Mouse (Mus musculus) heart, postnatal 10 days (tissue): ENCODE measurements at regions not wholly inside any gene's neighbourhood (a gene's known extent, or its start where the extent isn't known, plus 50 kb on each side); places are given as distances from the start of the nearest gene placed in this dataset.

Experiments
- DNase-seq, 2 experiments: peaks; one replicate each; pipeline ENCODE4 v3.0.0; 2021
- intact Hi-C: fragments of 180-260 bp; cut with DNase I; formaldehyde crosslinking; loops from one replicate; pipeline ENCODE4 v1.15.1; 2025

DNA sequence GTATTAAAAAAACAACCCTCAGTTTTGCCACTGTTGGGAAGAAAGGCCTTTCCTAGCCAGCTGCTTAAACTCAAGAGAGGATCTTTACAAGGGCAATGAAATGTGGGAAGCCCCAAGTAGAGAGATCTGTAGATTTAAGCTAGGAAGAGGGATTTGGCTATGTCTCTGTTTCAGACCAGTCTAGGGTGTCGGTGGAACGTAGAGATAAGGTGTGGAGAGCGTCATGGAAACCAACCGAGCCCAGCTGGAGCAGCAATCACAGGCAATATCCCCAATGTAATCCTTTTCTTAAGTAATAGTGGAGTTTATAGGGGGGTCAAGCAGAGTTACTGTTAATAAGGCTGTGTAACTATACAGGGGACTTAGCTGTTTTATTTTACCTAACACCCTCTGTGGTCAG, 204.6 kb upstream of the Mme start:
- intact Hi-C loops: no loop called here
- no peak for DNase-seq

DNA sequence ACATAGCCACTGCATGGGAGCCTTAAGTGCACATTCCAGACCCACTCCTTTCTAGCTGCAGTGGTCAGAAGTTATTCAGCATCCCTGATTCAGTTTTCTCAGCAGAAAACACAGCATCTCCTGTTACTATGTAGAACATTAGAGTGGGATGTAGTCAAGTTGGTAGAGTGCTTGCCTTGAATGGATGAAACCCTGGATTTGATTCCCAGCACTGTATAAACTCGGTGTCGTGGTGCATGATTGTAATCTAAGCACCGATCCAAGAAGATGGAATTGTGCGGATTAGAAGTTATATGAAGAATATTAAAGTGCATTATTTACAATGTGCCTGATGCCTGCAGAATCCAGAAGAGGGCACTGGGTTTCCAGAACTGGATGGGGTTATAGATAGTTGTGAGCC, 170.6 kb upstream of the Mme start:
- DNase-seq: no peak
- intact Hi-C loops: no loop called here

DNA sequence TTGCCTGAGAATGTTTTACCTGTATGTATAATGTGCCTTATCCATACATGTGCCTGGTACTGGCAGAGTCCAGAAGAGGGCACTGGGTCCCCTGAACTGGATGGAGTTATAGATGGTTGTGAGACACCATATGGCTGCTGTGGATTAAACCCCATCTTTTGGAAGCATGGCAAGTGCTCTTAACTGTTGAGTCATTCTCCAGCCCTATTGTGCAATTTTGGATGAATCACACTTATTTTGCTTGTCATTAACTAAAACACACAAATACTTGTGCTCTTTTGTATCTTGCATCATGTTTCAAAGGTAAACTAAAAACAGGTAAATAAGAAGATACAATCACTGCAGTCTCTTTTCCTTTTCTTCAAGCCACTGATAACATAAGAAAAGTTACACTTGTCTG, 168.3 kb upstream of the Mme start:
- intact Hi-C loops: no loop called here
- DNase-seq: no peak

DNA sequence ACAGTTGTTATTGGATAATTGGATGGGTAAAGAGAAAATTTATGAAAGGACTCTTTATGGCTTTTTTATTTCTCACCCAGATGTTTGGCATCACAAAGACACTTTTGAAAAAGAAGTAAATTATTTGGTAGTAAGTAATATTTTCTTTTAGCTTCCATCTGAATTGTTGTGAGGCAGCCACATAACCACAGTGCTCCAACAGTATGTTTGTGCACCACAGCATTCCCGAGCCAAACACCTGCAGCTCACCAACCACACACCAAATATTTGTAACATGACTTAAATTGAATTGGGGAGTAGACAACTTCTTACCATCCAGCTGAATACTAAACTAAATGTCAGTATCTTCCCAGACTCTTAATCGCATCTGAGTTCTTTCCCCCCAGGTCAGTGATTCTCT, 163.2 kb upstream of the Mme start:
- intact Hi-C loops: no loop called here
- DNase-seq: no peak

DNA sequence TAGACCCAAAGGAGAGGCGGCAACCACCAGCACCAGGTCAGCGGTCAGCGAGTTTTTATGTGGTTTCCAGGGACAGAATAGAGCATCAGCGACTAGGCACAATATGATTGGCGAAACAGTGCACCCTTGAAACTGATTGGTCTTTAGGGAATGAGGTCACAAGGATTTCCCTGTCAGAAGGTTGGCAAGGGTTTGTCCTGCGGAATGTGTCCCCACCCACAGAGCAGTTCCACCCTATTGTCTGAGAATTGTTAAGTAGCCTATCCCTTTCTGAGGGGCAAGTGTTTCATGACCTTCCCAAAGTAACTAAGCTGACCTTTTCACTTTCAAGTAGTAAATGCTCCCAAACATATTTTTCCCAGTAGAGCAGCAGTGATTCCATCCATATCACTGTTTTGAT, 159.2 kb upstream of the Mme start:
- DNase-seq: no peak
- intact Hi-C loops: no loop called here

DNA sequence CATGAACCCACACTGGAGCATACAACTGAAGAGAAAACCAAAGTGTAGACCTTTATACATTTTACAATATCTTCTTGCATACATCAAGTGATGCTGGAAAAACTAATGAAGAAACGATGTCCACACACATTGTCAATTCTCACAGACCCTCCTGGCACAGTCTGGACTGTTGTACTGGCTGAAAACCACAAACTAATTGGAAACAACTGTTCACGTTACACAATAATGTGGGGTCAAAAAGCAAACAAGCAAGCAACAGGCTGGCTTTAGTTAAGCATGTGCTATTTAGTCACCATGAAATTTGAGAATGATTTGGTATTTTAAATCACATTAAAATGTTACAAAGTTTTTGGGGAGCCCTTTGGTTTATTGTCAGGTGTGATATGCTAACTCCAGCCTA, 155.9 kb upstream of the Mme start:
- intact Hi-C loops: no loop called here
- no peak for DNase-seq

DNA sequence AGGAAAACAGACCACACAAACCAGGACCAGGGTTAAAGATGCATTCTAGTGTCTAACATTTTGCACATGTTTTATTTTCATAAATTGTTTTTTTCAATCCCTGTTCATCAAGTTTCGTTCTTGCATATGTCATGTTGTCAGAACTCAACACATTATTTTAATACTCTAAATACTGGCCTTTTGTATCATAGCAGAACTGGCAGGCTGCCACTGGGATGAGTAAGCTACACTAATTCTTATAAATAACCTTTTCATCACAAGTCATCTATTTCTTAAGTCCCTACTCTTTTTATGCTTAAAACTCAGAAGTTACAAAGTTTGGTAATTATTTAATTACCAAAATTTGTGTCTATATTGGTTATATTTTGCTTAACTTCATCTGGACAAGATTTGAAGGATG, 148.4 kb upstream of the Mme start:
- DNase-seq: peak in 1 of 2 experiments; percentile 9
- intact Hi-C loops: no loop called here

DNA sequence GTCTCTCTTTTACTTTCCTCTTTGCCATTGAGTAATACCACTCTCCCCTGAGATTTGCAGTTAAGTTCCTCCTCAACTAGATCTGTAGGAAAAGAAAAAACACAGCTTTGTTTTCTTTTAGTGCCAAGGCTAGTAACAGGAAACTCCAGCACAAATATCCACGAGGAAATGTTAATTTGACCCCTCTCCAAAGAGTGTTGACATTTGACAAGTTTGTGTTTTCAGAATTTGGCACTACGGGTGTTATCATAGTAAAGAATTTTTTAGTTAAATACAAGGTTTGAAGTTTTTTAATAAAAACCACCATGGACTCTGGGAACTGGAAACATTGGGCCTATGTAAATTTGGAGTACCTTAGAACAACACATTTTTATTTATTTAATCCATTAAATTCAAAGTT, 126.1 kb upstream of the Mme start:
- no peak for DNase-seq
- intact Hi-C loops: no loop called here

DNA sequence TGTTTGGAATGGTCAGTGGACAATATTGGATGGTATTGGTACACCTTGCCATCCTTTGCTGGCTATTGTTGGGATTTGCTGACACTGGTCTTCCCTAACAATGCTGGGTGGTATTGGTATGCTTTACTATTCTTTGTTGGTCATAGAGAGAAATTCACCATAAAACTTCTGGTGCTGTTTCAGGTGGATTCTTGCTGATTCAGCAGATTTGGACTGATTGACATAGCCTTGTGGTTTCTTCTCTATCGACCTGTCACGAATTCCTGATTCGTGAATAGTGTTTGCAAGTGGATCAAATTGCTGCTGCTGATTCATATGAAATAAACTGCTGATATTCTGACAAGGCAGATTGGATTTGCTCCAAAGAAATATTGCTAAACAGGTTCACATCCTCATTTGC, 109.5 kb upstream of the Mme start:
- no peak for DNase-seq
- intact Hi-C loops: no loop called here

DNA sequence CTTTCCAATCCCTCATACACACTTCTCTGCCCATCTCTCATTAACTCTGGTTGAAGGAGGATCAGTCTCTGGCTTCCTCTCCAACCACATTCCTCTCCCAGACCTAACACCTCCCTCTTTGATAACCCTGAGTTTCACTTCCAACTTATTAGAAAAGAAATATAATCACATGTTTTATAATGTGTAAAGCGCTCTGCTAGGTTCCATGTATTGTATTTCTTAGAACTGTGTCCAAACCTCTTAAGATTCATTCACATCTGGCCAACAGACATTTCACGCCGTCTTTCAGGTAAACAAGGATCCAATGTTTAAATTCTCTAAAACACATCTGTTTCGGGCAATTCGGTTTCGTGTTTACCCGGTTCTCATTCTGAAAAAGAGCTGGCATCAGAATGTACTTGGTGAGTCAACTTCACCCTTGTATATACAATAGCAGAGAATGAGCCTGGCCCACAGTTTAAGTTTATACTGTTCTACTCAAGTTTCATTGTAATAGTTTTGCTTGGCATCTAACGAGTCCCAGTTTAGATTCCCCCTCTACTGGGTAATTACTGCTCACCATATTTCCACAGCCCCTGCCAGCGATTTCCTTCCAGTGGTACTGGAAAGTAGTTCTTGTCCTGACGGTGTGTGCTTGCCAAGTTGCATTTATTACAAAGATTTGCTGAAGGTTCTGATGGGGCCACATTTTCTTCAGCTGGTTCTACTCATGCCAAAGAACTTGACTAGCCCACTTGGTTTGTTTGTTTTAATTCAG, 103.8 kb upstream of the Mme start:
- DNase-seq: peak; percentile 8 to 11
- intact Hi-C loops: no loop called here

DNA sequence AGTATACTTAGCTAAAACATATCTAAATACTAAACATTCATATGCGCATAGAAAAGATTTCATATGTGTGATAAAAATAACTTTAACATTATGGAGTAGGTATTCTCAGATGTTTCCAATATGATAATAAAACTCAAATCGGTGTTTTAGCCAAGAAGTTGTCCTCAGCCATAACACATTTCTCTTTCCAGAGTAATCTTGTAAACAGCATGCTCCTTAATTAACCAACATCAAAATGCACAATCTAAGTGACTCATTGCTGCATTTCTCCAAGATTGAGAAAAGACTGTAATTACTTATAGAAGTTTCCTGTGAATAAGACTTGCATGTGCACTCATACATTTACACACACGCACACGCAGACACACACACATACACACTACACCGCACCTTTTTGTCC, 95.1 kb upstream of the Mme start:
- no peak for DNase-seq
- intact Hi-C loops: no loop called here

DNA sequence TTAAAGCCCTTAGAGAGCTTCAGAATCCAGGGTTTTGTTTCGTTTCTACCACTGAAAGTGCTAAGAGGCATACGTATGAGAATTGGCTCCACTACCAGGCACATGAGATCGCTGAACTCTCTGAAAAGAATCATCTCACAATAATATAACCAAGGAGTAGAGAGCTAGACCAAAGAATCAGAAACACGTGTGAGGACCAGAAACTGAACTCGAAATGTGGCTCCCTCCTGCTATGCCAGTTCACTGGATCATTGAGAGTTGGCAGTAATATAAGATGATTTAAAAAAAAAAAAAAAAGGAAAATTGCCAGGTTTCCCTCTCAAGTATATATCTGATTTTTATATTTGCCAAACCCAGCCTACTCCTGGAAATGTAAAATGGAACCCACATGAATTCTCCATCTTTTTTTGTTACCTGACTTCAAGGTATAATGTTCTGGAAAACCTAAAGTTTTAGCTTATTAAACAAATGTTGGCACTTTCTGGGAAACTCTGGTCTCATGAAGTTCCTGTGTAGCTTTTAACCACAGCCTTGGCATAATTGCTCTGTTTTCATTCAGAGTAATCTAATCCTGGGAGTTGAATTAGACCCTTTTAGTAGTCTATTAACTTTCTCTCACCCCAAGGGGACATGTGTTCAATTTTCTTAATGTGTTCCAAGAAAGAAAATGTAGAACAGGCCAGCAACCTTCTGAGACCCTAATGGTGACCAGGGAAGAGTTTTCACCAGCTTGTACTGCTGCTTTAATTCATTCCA, 58.7 kb upstream of the Mme start:
- DNase-seq: no peak
- intact Hi-C loops: no loop called here

DNA sequence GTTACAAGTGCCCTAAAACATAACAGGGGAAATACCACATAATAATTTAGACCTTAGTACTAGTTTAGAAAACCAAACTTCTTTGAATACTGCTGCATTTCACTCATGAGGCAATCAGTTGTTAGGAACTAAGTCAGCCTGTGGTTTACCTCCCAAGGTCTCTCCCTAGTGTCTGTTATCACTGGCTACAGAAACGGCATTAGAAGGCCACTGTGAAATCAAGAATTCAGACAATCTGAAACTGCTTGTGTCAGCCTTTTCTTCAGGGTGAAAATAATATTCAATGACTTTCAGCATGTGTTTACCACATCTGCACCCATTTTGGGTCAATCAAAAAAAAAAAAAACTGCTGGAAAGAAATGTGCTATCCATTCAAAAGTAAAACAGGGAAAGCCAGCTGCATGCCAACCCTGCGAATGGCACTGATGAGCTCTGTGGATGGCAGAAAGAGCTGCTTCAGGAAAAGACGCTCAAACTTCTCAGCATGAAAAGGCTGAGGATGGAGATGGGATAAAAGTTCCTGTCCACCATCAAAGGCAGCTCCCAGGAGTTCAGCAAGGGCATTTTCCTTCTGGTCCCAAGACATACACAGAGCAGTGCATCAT, 53.4 kb upstream of the Mme start:
- no peak for DNase-seq
- intact Hi-C loops: no loop called here
